Mouse (Mus musculus): ENCODE data around the gene Rbms1. TPM values are rescaled to one million over a fixed set of nuclear protein-coding genes. Genes with fewer than 3 reads are reported as not detected.

Rbms1 gene
- total and polyA plus RNA-seq, 2 experiments from 2014 or later = 16.2 to 38.2 TPM

DNA sequence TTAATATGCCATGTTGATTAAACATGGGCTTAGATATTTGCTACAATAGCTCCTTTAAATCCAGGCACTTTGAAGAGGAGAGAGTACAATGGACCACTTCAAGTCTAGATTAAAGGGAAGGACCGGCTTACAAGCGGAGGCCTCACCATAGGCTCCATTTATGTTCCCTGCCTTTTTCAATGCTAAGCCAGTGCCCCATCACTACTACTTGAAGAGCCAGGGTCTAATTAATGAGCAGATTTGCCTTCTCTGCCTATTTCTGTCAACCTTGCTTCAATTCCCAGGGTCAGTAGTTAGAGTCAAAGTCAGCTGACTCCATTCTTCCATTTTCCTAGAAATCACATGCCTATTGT lies 166.4 kb downstream of the Rbms1 start:
- Histone ChIP-seq H3K9me3 (ENCODE audit: low read length) (no peaks in the 10 kb centered on the region), H3K9ac (no peak overlapping the region), H3K27ac (ENCODE audit: low read depth, low read length) (no peak overlapping the region), H3K4me2 (ENCODE audit: low read depth) (no peak overlapping the region), H3K36me3 (ENCODE audit: insufficient read depth) (no peaks in the 10 kb centered on the region; the same call in 1 of the 2 replicates), H3K4me3 (ENCODE audit: low read depth, low read length) (no peak overlapping the region), H3K4me1 (ENCODE audit: insufficient read depth) (0 out of 2 replicates have a peak, but pooled peaks cover under 1% of the 10 kb centered on the region), H3K27me3 (ENCODE audit: insufficient read depth, low read length) (peaks cover 66% of the 10 kb centered on the region)
- no peak for TF ChIP-seq CTCF (IDR thresholded peaks at IDR 0.05; ENCODE audit: low read depth)
- peak; percentile 47; the same call in 1 of the 2 replicates for ATAC-seq
- DNase-seq = no peak
- 27% methylated on average over 2 of the region's 2 CpGs for WGBS

DNA sequence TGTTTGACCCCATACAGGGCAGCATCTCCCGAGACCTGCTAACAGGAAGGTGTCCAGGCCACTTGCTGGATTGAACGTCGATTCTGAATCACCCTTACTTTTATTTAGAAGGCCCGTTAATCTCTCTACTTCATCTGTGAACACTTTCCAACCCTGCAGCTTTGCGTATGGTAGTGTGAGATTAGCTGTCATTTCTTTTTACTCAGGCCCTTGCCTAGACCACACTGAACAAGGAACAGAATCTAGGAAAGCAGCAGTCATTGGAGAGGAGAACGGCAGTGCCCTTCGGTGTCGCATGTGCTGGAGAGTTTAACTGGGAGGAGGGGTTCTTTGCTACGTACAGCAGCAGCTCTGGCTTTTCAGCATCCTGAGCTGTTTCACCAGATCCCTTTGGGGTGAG lies 167.1 kb downstream of the Rbms1 start:
- no peaks in the 10 kb centered on the region for H3K9me3 ChIP-seq (ENCODE audit: low read length)
- no peaks in the 10 kb centered on the region for H3K4me1 ChIP-seq (ENCODE audit: insufficient read depth)
- no peak overlapping the region for H3K9ac ChIP-seq
- ATAC-seq (no peak), DNase-seq (no peak)
- H3K4me3 ChIP-seq (ENCODE audit: low read depth, low read length) = no peak overlapping the region
- H3K27me3 ChIP-seq (ENCODE audit: insufficient read depth, low read length) = peaks cover 59% of the 10 kb centered on the region
- H3K4me2 ChIP-seq (ENCODE audit: low read depth) = no peak overlapping the region
- WGBS = 44% methylated on average over 9 of the region's 9 CpGs
- no peak for TF ChIP-seq CTCF (IDR thresholded peaks at IDR 0.05; ENCODE audit: low read depth)
- no peak overlapping the region for H3K27ac ChIP-seq (ENCODE audit: low read depth, low read length)
- H3K36me3 ChIP-seq (ENCODE audit: insufficient read depth) = no peaks in the 10 kb centered on the region; the same call in 1 of the 2 replicates

DNA sequence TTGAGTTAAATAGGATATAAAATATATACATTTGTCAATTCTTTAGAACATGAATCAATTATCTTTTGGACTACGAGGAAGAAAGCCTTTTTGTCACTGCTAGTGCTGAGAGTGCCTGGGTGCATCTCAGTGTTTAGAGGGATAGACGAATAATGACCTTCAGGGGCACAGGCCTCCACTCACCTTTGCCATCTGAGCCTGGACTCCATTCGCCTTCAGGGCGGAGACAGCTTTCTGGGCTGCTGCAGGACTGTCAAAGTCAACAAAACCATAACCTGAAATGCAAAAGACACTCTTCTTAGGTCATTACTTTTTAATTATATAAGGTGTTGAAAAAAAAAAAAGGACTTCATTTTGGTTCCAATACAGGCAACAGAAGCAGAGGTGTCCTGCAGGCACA lies 170.5 kb downstream of the Rbms1 start:
- ATAC-seq (no peak), DNase-seq (no peak)
- no peaks in the 10 kb centered on the region for H3K4me1 ChIP-seq (ENCODE audit: insufficient read depth)
- H3K9ac ChIP-seq = no peak overlapping the region
- no peak overlapping the region for H3K4me2 ChIP-seq (ENCODE audit: low read depth)
- peaks cover 46% of the 10 kb centered on the region for H3K27me3 ChIP-seq (ENCODE audit: insufficient read depth, low read length)
- H3K9me3 ChIP-seq (ENCODE audit: low read length) = no peaks in the 10 kb centered on the region
- no peak for TF ChIP-seq CTCF (IDR thresholded peaks at IDR 0.05; ENCODE audit: low read depth)
- 83% methylated on average over 4 of the region's 4 CpGs for WGBS
- H3K4me3 ChIP-seq (ENCODE audit: low read depth, low read length) = no peak overlapping the region
- H3K36me3 ChIP-seq (ENCODE audit: insufficient read depth) = no peaks in the 10 kb centered on the region; the same call in 1 of the 2 replicates
- H3K27ac ChIP-seq (ENCODE audit: low read depth, low read length) = no peak overlapping the region

DNA sequence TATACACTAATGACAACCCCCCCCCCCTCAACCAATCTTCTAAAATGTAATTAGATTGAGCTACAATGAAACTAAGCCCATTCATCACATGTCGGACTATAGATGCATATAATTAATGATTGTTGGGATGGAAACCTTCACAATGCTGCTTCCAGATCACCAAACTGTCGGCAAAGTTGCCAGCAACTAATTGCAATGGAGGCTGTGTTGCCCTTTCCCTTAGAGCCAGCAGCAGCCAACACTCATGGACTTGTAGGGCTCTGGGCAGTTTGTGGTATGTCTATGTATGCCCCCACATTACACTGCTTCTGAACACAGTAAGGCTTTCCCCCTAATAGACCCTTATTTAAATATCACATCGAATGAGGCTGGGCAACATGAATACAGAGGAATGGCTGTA lies 173.9 kb downstream of the Rbms1 start:
- H3K9me3 ChIP-seq (ENCODE audit: low read length) = no peaks in the 10 kb centered on the region
- ATAC-seq (no peak), DNase-seq (no peak)
- H3K36me3 ChIP-seq (ENCODE audit: insufficient read depth) = no peaks in the 10 kb centered on the region; the same call in 1 of the 2 replicates
- H3K9ac ChIP-seq = no peak overlapping the region
- TF ChIP-seq CTCF (IDR thresholded peaks at IDR 0.05; ENCODE audit: low read depth) = no peak
- no peak overlapping the region for H3K4me3 ChIP-seq (ENCODE audit: low read depth, low read length)
- no peak overlapping the region for H3K27ac ChIP-seq (ENCODE audit: low read depth, low read length)
- peaks cover 29% of the 10 kb centered on the region for H3K27me3 ChIP-seq (ENCODE audit: insufficient read depth, low read length)
- WGBS = 28% methylated on average over 3 of the region's 3 CpGs
- no peak overlapping the region for H3K4me2 ChIP-seq (ENCODE audit: low read depth)
- H3K4me1 ChIP-seq (ENCODE audit: insufficient read depth) = no peaks in the 10 kb centered on the region

DNA sequence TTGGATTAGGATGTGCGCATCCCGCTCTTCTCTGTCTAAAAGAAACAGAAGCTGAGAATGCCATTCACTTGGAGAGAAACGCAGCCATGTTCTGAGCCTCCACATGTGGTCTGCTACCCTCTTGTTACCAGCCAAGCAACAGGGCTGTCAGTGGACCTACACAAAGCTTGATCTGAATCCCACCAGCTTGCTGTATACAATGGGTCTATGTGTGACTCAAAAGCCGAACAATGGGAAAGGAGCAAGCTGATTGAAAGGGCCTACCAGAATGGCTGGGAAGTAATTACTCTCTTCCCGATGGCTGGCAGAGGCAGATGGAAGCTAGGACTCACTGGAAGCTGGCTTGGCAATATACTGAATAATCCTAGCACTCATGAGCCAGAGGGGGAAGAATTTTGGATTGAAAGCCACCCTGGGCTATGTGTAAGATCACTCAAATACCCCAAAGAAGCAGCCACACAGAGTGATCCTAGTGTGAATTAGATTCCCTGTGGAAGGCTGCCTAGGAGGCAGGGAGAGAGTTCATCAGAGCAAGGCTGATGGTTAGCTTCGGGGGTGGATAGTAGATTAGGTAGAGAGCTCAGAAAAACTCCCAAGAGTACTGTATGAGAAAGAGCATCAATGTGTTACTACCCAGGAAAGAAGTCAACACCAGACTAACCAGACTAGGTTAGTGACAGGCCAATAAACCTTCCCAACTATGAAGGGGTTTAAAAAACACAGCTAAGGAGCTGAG lies 174.7 kb downstream of the Rbms1 start:
- no peaks in the 10 kb centered on the region for H3K4me1 ChIP-seq (ENCODE audit: insufficient read depth)
- H3K36me3 ChIP-seq (ENCODE audit: insufficient read depth) = no peaks in the 10 kb centered on the region; the same call in 1 of the 2 replicates
- no peak overlapping the region for H3K9ac ChIP-seq
- TF ChIP-seq CTCF (IDR thresholded peaks at IDR 0.05; ENCODE audit: low read depth) = no peak
- H3K27me3 ChIP-seq (ENCODE audit: insufficient read depth, low read length) = peaks cover 24% of the 10 kb centered on the region
- WGBS = 19% methylated on average over 6 of the region's 6 CpGs
- H3K4me2 ChIP-seq (ENCODE audit: low read depth) = no peak overlapping the region
- no peak overlapping the region for H3K4me3 ChIP-seq (ENCODE audit: low read depth, low read length)
- H3K27ac ChIP-seq (ENCODE audit: low read depth, low read length) = no peak overlapping the region
- DNase-seq (peak; percentile 65), ATAC-seq (peak; percentile 87)
- H3K9me3 ChIP-seq (ENCODE audit: low read length) = no peaks in the 10 kb centered on the region

DNA sequence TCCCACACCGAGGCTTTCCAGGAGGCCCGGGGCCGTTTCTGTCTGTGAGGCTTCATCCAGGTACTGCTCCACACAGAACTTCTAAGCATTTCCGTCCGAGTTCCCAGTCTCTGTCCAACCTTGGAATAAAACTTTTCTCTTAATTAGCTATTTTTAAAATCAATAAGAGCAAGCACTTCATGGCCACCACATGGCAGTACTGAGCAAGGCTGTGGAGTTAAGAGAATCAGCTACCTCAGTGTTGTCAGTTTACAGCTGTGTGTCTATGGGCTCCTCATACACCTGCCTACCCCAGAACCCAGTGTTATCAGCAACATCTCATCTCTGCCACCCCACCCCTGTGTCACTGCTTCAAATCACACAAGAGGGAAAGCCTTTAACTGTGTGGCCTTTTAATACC lies 175.9 kb downstream of the Rbms1 start:
- Histone ChIP-seq H3K27ac (ENCODE audit: low read depth, low read length) (no peak overlapping the region), H3K36me3 (ENCODE audit: insufficient read depth) (no peaks in the 10 kb centered on the region), H3K9me3 (ENCODE audit: low read length) (no peaks in the 10 kb centered on the region), H3K27me3 (ENCODE audit: insufficient read depth, low read length) (peaks cover 18% of the 10 kb centered on the region), H3K4me3 (ENCODE audit: low read depth, low read length) (no peak overlapping the region), H3K4me1 (ENCODE audit: insufficient read depth) (no peaks in the 10 kb centered on the region), H3K4me2 (ENCODE audit: low read depth) (no peak overlapping the region), H3K9ac (no peak overlapping the region)
- DNase-seq = no peak
- no peak for ATAC-seq
- WGBS = 87% methylated on average over 5 of the region's 5 CpGs
- TF ChIP-seq CTCF (IDR thresholded peaks at IDR 0.05; ENCODE audit: low read depth) = peak; percentile 60

DNA sequence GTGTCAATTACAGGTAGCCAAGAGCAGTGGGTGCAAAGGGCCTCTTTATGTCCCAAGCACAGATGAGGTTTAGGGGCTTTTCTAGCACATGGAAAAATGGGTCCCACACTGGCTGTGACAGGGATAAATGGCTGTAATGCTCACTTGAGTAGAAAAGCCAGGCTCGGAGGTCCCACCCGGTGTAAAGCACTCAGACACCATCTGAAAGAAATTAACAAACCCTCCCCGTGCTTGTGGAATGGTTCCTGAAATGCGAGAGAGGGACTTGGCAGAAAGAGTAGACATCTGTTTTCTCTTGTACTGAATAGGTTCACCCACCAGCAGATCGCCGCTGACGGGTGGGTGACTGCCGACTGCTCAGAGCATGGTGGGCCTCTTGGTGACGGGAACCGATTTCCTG lies 176.7 kb downstream of the Rbms1 start:
- Histone ChIP-seq H3K9ac (no peak overlapping the region), H3K27ac (ENCODE audit: low read depth, low read length) (no peak overlapping the region), H3K36me3 (ENCODE audit: insufficient read depth) (no peaks in the 10 kb centered on the region), H3K9me3 (ENCODE audit: low read length) (no peaks in the 10 kb centered on the region), H3K4me2 (ENCODE audit: low read depth) (no peak overlapping the region), H3K27me3 (ENCODE audit: insufficient read depth, low read length) (peaks cover 18% of the 10 kb centered on the region), H3K4me3 (ENCODE audit: low read depth, low read length) (no peak overlapping the region), H3K4me1 (ENCODE audit: insufficient read depth) (no peaks in the 10 kb centered on the region)
- WGBS = 22% methylated on average over 10 of the region's 10 CpGs
- no peak for ATAC-seq
- TF ChIP-seq CTCF (IDR thresholded peaks at IDR 0.05; ENCODE audit: low read depth) = no peak
- no peak for DNase-seq

All from forebrain, postnatal 0 days (tissue).